Mouse (Mus musculus): Measurements from ENCODE around the gene Hoxb5.

Hoxb5 gene

GRCm38 (mm10) chr11:96354376-96354775 lies 51.2 kb downstream of the Hoxb5 start:
- DNase-seq (ENCODE audit: low spot score): no peak

DNA sequence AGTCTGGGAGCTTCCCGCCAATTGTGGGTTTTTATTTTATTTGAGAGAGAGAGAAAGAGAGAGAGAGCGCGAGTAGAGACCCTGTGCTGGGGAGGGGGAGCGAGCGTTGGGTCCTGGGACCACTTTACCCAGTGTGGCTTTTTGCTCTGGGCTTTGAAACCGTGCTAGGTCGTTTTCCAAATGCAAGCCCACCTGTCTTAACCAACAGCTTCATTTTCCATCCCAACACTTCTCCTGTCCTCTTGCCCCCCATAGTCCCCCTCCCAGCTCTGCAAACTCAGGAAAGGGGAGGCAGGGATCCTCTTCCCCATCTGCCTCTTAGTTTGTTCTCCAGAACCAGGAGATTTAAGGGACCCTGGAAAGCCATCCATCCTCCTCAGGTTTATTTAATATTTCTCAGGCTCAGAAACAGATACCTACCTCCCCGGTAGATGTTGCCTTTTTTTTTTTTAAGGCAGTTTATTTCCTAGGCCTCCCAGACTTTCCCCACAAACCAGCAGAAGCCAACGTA lies 51.7 kb downstream of the Hoxb5 start:
- no peak for DNase-seq (ENCODE audit: low spot score)

Measured in T-cell, adult 2 months (primary cell).